Mouse (Mus musculus) activated CD4-positive, CD25-positive, alpha-beta regulatory T cell (primary cell): Measurements from ENCODE around the gene Slc4a10. TPM values are rescaled to one million over a fixed set of nuclear protein-coding genes. Genes with fewer than 3 reads are reported as not detected.

Experiments
- polyA plus RNA-seq, 2 experiments: library from polyadenylated mRNA; unstranded; fragments of 100-300 nt; shearing (Covaris generic); gene quantifications; one replicate each; pipeline ENCODE4 v1.2.1; 2017

The Slc4a10 gene
- polyA plus RNA-seq: 1 to 10 TPM in 1 of 2 experiments, under 1 TPM in 1; 0.19 to 1.1 TPM

DNA sequence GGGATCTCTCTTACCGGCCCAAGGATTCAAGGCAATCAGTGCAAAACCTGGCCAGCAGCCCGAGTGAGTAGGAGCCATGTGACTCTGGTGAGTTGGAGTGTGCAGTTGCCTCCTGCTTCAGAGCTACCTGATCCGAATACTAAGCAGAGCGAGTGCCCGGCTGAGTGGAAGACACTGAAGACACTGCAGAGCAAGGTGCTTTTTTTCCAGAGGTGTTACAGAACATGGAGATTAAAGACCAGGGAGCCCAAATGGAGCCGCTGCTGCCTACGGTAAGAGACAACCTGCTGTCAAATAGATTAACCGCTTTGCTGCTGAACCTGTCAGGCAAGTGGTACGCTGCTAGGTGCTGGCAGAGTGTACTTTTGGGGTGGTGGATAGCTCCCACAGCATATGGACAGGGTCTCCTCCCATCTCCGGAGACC lies at the start of gene Slc4a10:
Gene Slc4a10 (plus strand): TSS at position 42 of the 425 bp plus-strand sequence.

Other genes with a start within 250 kb of the Slc4a10 start
- gene Tbr1, start 243.5 kb upstream of the Slc4a10 start, polyA plus RNA-seq: under 1 TPM in 1 of 2 experiments, not detected in 1; 0.52 TPM